Mouse (Mus musculus) embryonic facial prominence, embryonic 12.5 days (tissue): Measurements from ENCODE around the gene Mstn. TPM values are rescaled to one million over a fixed set of nuclear protein-coding genes. Genes with fewer than 3 reads are reported as not detected.

ENCODE experiments used
- ATAC-seq: fragments of 200-750 bp; cut with Nextera tagmentation; 2 replicates; pipeline ENCODE4 v1.8.0; 2017; ENCODE audit not compliant: insufficient number of reproducible peaks, insufficient read depth, low FRiP score, low TSS enrichment
- H3K27ac ChIP-seq: fragments of 300-500 bp; sonication (generic); 2 replicates; pipeline ENCODE4 v1.5.1; 2016; ENCODE audit warnings: mild to moderate bottlenecking
- H3K27me3 ChIP-seq: fragments of 300-500 bp; sonication (generic); 2 replicates; pipeline ENCODE4 v1.6.1; 2016; ENCODE audit warnings: mild to moderate bottlenecking, moderate library complexity
- H3K36me3 ChIP-seq: fragments of 300-500 bp; sonication (generic); 2 replicates; pipeline ENCODE4 v1.6.1; 2016; ENCODE audit warnings: mild to moderate bottlenecking
- H3K4me1 ChIP-seq: fragments of 300-500 bp; sonication (generic); 2 replicates; pipeline ENCODE4 v1.6.1; 2016
- H3K4me2 ChIP-seq: fragments of 300-500 bp; sonication (generic); replicated peaks from 2 replicates; pipeline ENCODE4 v1.6.1; 2016; ENCODE audit warnings: mild to moderate bottlenecking, moderate library complexity
- H3K4me3 ChIP-seq: fragments of 300-500 bp; sonication (generic); 2 replicates; pipeline ENCODE4 v1.5.1; 2016; ENCODE audit warnings: mild to moderate bottlenecking
- H3K9ac ChIP-seq: fragments of 300-500 bp; sonication (generic); 2 replicates; pipeline ENCODE4 v1.6.1; 2016; ENCODE audit warnings: mild to moderate bottlenecking, moderate library complexity
- H3K9me3 ChIP-seq: fragments of 300-500 bp; sonication (generic); 2 replicates; pipeline ENCODE4 v1.6.1; 2016; ENCODE audit warnings: mild to moderate bottlenecking, moderate library complexity
- WGBS: fragments of 180-500 bp; shearing (Covaris S2); methylation state at CpG from one replicate; pipeline ENCODE4 v1.1.7; 2016; 5-methylcytosine and 5-hydroxymethylcytosine counted together
- polyA plus RNA-seq: library from polyadenylated mRNA; unstranded; fragments of >200 nt; fragmentation: Nextera tagmentation; extraction: Ambion mirVana; gene quantifications from 2 replicates; pipeline ENCODE4 v1.2.1, GENCODE M21; 2016

Gene Mstn
- 3.8 and 3.9 TPM in 2 replicates for polyA plus RNA-seq

DNA sequence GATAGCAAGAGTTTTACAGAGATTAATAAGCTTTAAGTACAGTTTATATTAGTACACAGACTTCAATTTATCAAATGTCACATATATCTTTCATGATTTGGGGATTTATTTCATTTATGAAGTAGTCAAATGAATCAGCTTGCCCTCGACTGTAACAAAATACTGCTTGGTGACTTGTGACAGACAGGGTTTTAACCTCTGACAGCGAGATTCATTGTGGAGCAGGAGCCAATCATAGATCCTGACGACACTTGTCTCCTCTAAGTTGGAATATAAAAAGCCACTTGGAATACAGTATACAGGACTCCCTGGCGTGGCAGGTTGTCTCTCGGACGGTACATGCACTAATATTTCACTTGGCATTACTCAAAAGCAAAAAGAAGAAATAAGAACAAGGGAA is at the start of gene Mstn:
Gene Mstn, plus strand, starts transcription at position 301 of the 400 bp plus-strand sequence.
- H3K9ac ChIP-seq = no peak within 1 kb of the TSS
- no peak for ATAC-seq
- 0 out of 2 replicates have a peak within 1 kb of the TSS, but pooled peaks have one; percentile 3 for H3K4me2 ChIP-seq
- no peaks in the 10 kb centered on the region for H3K36me3 ChIP-seq
- no peaks in the 10 kb centered on the region for H3K27me3 ChIP-seq
- H3K4me1 ChIP-seq = peaks cover 17% of the 10 kb centered on the region
- H3K9me3 ChIP-seq = no peaks in the 10 kb centered on the region
- H3K27ac ChIP-seq = no peak within 1 kb of the TSS
- 46% methylated on average over 6 of the region's 6 CpGs for WGBS
- no peak within 1 kb of the TSS for H3K4me3 ChIP-seq

DNA sequence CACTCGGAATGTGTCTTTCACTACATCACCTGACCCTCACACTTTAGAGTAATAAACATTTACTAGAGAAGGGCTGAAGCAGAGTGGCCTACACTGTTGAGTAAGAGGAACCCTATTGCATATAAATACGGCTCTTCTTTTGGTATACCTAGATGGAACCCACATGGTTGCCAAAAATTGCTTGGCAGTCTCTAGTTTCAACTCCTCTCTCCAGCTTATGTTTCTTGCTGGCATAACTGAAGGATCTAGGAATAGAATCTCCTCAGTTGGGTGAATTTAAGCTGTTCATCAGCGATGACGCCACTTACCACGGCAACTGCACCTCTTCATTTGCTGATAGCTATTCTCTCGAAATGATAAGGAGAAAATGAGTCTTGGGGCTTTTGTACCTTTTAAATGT is 46.7 kb upstream of the Mstn start:
- no peaks in the 10 kb centered on the region for H3K36me3 ChIP-seq
- H3K27me3 ChIP-seq = no peaks in the 10 kb centered on the region
- ATAC-seq = no peak
- H3K4me3 ChIP-seq = no peak overlapping the region
- H3K9ac ChIP-seq = no peak overlapping the region
- H3K27ac ChIP-seq = no peak overlapping the region
- H3K9me3 ChIP-seq = no peaks in the 10 kb centered on the region
- no peak overlapping the region for H3K4me2 ChIP-seq
- 86% methylated on average over 6 of the region's 6 CpGs for WGBS
- no peaks in the 10 kb centered on the region for H3K4me1 ChIP-seq

DNA sequence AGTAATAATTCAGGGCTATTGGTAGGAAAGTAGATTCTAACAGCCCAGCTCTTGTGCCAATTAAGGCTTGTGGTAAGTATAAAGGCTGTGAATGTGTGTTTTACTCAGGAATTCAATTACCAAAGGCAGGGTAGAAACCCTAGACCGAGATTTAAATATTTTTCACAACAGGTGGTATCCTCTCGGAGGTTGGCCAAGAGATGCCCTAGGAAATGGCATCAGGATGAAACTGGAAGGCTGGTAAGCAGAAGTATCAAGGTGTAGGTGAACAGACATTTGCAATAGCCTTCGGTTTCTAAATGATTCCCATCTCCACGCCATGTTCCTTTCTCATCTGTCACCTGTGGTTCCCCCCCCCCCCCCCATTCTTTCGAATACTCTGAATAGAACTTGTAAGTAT is 45.8 kb upstream of the Mstn start:
- Histone ChIP-seq H3K9me3 (no peaks in the 10 kb centered on the region), H3K27ac (no peak overlapping the region), H3K36me3 (no peaks in the 10 kb centered on the region), H3K4me2 (no peak overlapping the region), H3K4me1 (no peaks in the 10 kb centered on the region), H3K9ac (no peak overlapping the region), H3K27me3 (no peaks in the 10 kb centered on the region), H3K4me3 (no peak overlapping the region)
- WGBS = 73% methylated on average over 5 of the region's 5 CpGs
- no peak for ATAC-seq

DNA sequence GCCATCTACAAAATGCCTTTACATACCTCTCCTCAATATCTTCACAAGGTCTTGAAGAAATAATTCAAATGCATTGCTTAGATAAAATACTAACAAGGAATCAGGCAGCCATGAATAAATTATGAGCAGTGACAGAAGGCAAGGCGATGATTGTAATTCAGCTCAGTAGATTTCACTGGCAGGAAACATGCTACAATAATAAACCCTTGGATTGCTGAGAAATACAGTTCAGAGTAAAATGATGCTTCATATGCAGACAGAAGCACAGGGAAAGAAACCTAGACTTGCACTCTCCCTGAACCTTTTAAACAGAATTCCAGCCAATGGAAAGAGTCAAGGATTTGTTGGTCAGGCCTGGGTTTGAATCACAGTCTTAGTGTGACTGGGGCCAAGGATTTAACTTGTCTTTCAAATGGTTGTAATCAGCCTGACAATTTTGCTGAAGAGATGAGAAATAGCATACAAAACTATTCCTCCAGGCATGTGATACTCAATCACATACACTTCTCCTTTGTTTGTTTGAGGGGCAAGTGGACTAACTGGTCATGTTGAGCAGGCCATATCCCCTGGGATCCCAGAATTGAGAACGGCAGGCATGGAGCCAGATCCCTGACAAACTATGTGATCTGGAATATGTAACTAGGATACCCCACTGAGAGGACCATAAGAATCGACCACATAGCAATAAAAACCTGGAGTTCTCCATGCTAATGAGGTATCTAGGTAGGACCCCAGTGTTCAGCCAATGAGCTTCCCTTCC is 42.5 kb upstream of the Mstn start:
- H3K27me3 ChIP-seq = no peaks in the 10 kb centered on the region
- 64% methylated on average over 3 of the region's 3 CpGs for WGBS
- H3K4me3 ChIP-seq = no peak overlapping the region
- H3K27ac ChIP-seq = no peak overlapping the region
- H3K9ac ChIP-seq = no peak overlapping the region
- ATAC-seq = no peak
- H3K9me3 ChIP-seq = no peaks in the 10 kb centered on the region
- H3K4me1 ChIP-seq = no peaks in the 10 kb centered on the region
- H3K4me2 ChIP-seq = no peak overlapping the region
- no peaks in the 10 kb centered on the region for H3K36me3 ChIP-seq

GRCm38 (mm10) chr1:53020079-53020478 is 41.4 kb upstream of the Mstn start, which contains the start of gene 1700019D03Rik:
1700019D03Rik (minus strand) TSS chr1:53020179.
- H3K4me3 ChIP-seq = no peak within 1 kb of the TSS
- H3K4me2 ChIP-seq = no peak within 1 kb of the TSS
- H3K36me3 ChIP-seq = no peaks in the 10 kb centered on the region
- ATAC-seq = no peak
- WGBS = 58% methylated on average over 5 of the region's 5 CpGs
- H3K27me3 ChIP-seq = no peaks in the 10 kb centered on the region
- H3K9ac ChIP-seq = no peak within 1 kb of the TSS
- no peak within 1 kb of the TSS for H3K27ac ChIP-seq
- no peaks in the 10 kb centered on the region for H3K4me1 ChIP-seq
- H3K9me3 ChIP-seq = no peaks in the 10 kb centered on the region

DNA sequence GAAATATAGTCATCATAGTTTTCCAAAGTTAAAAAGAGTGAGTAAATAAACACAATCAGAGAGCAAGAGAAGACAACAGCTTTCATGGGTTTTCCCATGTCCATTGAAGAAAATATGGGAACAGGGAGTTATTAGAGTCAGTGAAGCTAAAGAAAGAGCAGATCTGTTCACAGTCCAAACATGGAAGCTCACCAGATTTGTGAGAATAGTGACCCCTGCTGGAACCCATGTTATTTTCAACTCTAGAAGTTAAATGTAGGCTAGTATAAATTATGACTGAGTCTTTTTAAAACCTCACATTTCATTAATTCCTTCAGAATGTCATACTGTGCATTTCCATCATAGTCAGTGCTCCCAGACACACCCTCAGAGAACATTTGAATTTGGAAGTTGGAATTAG is 28.9 kb upstream of the Mstn start:
- Histone ChIP-seq H3K27ac (no peak overlapping the region), H3K9ac (no peak overlapping the region), H3K4me2 (no peak overlapping the region), H3K4me3 (no peak overlapping the region), H3K27me3 (no peaks in the 10 kb centered on the region), H3K9me3 (no peaks in the 10 kb centered on the region), H3K36me3 (no peaks in the 10 kb centered on the region), H3K4me1 (no peaks in the 10 kb centered on the region)
- ATAC-seq = no peak

DNA sequence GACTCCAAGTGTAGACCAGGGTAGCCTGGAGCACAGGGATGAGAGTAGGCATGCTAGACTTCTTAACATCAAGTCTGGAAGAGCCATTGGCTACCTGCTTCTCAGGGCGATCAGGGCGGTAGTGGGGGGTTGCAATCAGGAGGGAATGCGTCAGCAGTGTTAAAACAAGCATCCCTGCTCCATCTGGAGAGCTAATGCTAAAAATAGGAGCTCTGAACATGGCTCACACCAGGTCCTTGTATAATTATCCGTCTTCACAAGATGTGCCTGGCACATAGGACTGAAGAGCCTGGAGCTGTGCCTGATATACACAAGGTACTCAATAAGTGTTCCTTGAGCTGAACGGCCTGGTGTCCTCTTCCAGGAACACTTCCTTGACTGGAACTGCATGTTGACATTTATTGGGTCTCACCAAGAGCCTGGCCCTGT is 24.0 kb upstream of the Mstn start:
- ATAC-seq = 0 out of 2 replicates have a peak, but pooled peaks have one; percentile 35
- Histone ChIP-seq H3K27me3 (no peaks in the 10 kb centered on the region), H3K9ac (no peak overlapping the region), H3K4me1 (no peaks in the 10 kb centered on the region), H3K36me3 (no peaks in the 10 kb centered on the region), H3K27ac (no peak overlapping the region), H3K9me3 (no peaks in the 10 kb centered on the region), H3K4me2 (no peak overlapping the region), H3K4me3 (no peak overlapping the region)
- WGBS = 83% methylated on average over 5 of the region's 5 CpGs

GRCm38 (mm10) chr1:53049763-53050427 is 11.5 kb upstream of the Mstn start:
- H3K9me3 ChIP-seq = no peaks in the 10 kb centered on the region
- no peak overlapping the region for H3K4me2 ChIP-seq
- H3K4me1 ChIP-seq = no peaks in the 10 kb centered on the region
- no peaks in the 10 kb centered on the region for H3K27me3 ChIP-seq
- H3K4me3 ChIP-seq = no peak overlapping the region
- H3K36me3 ChIP-seq = no peaks in the 10 kb centered on the region
- H3K9ac ChIP-seq = no peak overlapping the region
- 81% methylated on average over 8 of the region's 8 CpGs for WGBS
- H3K27ac ChIP-seq = no peak overlapping the region
- ATAC-seq = no peak

GRCm38 (mm10) chr1:53053087-53054022 is 8.1 kb upstream of the Mstn start:
- no peak overlapping the region for H3K4me3 ChIP-seq
- H3K4me1 ChIP-seq = no peaks in the 10 kb centered on the region
- no peaks in the 10 kb centered on the region for H3K27me3 ChIP-seq
- WGBS = 46% methylated on average over 9 of the region's 9 CpGs
- no peaks in the 10 kb centered on the region for H3K9me3 ChIP-seq
- H3K27ac ChIP-seq = no peak overlapping the region
- ATAC-seq = 0 out of 2 replicates have a peak, but pooled peaks have one; percentile 47
- H3K4me2 ChIP-seq = no peak overlapping the region
- H3K36me3 ChIP-seq = no peaks in the 10 kb centered on the region
- no peak overlapping the region for H3K9ac ChIP-seq

DNA sequence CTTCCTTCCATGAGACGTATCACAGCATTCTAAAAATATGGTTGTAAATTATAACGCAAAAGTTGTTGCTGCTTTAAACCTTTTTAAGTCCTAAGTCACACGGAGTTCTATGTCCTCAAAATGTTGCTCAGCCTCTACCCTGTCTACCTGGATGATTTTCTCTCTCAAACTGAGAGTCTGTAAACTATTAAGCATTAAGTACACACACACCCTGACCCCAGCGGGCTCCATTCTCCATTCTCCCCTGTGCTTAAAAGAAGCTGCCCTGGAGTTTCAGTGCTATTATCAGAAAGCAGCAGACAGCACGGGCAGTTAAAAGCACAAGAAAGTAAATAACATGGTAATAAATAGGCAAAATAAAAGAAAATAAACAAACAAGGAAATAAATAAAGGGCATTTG is 2.3 kb upstream of the Mstn start:
- WGBS = 58% methylated on average over 5 of the region's 5 CpGs
- peaks cover 17% of the 10 kb centered on the region for H3K4me1 ChIP-seq
- no peaks in the 10 kb centered on the region for H3K36me3 ChIP-seq
- no peak overlapping the region for H3K4me2 ChIP-seq
- no peak overlapping the region for H3K27ac ChIP-seq
- H3K27me3 ChIP-seq = no peaks in the 10 kb centered on the region
- no peaks in the 10 kb centered on the region for H3K9me3 ChIP-seq
- ATAC-seq = no peak
- no peak overlapping the region for H3K4me3 ChIP-seq
- H3K9ac ChIP-seq = no peak overlapping the region

GRCm38 (mm10) chr1:53060499-53060898 is 941 bp upstream of the Mstn start:
- no peak overlapping the region for H3K4me2 ChIP-seq
- 21% methylated on average over 8 of the region's 8 CpGs for WGBS
- ATAC-seq = no peak

More at GRCm38 (mm10) chr1:53060499-53060898, 941 bp upstream of the Mstn start:
- Histone ChIP-seq H3K36me3 (no peaks in the 10 kb centered on the region), H3K27ac (no peak overlapping the region), H3K4me1 (peaks cover 17% of the 10 kb centered on the region), H3K4me3 (no peak overlapping the region), H3K9me3 (no peaks in the 10 kb centered on the region), H3K9ac (no peak overlapping the region), H3K27me3 (no peaks in the 10 kb centered on the region)
